10 mouse cellular contexts compared by ENCODE assay signal in the genomic region with DNA sequence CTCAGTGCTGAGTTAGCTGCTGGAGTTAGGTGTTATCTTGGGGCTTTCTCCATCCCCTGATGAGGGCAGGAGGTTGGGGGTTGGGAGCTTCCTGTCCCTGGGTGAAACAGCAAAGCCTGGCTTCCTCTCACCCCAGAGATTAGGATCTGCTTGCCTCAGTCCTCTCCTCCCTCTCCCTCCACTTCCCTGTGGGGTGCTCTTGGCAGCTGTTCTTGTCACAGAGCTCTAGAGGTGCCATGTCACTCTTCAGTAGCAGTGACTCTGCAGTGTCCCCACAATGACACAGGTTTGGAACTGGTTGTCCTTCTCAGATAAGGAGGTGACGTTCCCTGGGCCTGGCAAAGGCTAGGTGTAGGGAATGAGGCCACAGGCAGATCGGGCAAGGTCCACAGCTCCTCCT.
DNase-seq lines count a peak whose midpoint lies in the region; ATAC-seq and TF ChIP-seq lines count a peak whose summit lies in the region.
"Had no signal": no experiment of that assay in that cellular context is flagged by ENCODE, and none has a peak within 500 bp of the region (broad histone marks: within the 10 kb centered on the region; RNA-seq: fewer than 3 reads in every experiment).

No protein-coding gene starts in this region.

- 91% methylated on average over 2 of the region's 2 CpGs for WGBS in neural tube, embryonic 14.5 days
- 58% methylated on average over 2 of the region's 2 CpGs for WGBS in liver, adult 2 months
- 80% methylated on average over 2 of the region's 2 CpGs for WGBS in hindbrain, embryonic 10.5 days
- 87% methylated on average over 2 of the region's 2 CpGs for WGBS in midbrain, embryonic 16.5 days

- no peaks in the 10 kb centered on the region for H3K79me2 ChIP-seq in liver, adult 2 months (ENCODE audit: control insufficient read depth, insufficient read depth, low read length)

- H3K4me1 ChIP-seq in neural tube, embryonic 14.5 days (ENCODE audit: control insufficient read depth, insufficient read depth, low read length) = peaks cover 5% of the 10 kb centered on the region; the same call in 1 of the 2 replicates
- no peaks in the 10 kb centered on the region for H3K4me1 ChIP-seq in liver, adult 2 months (ENCODE audit: control insufficient read depth, insufficient read depth, low read length)
- H3K4me1 ChIP-seq in hindbrain, embryonic 10.5 days (replicated peaks) = peaks cover 17% of the 10 kb centered on the region
- H3K4me1 ChIP-seq in midbrain, embryonic 16.5 days (ENCODE audit: control insufficient read depth, insufficient read depth, low read length) = peaks cover 4% of the 10 kb centered on the region; the same call in 1 of the 2 replicates

- TF ChIP-seq CTCF in liver, adult 2 months (IDR thresholded peaks at IDR 0.05; ENCODE audit: low read depth, low read length) = no peak

- no peaks in the 10 kb centered on the region for H3K36me3 ChIP-seq in neural tube, embryonic 14.5 days (ENCODE audit: control insufficient read depth, insufficient read depth, low read length)
- H3K36me3 ChIP-seq in liver, adult 2 months (ENCODE audit: control insufficient read depth, insufficient read depth, low read length) = no peaks in the 10 kb centered on the region; the same call in 1 of the 2 replicates
- peaks cover 7% of the 10 kb centered on the region; the same call in 1 of the 2 replicates for H3K36me3 ChIP-seq in hindbrain, embryonic 10.5 days
- H3K36me3 ChIP-seq in midbrain, embryonic 16.5 days (ENCODE audit: control insufficient read depth, insufficient read depth, low read length) = no peaks in the 10 kb centered on the region

- H3K9ac ChIP-seq in neural tube, embryonic 14.5 days (replicated peaks; ENCODE audit: low read depth, low read length) = no peak overlapping the region
- H3K9ac ChIP-seq in liver, adult 2 months (ENCODE audit: low read depth, low read length) = no peak overlapping the region
- H3K9ac ChIP-seq in midbrain, embryonic 16.5 days (ENCODE audit: low read depth, low read length) = no peak overlapping the region

- no peak for TF ChIP-seq POLR2A in liver, adult 2 months (IDR thresholded peaks at IDR 0.05; ENCODE audit: extremely low read depth, insufficient read depth, low read length)

- no peaks in the 10 kb centered on the region for H3K9me3 ChIP-seq in neural tube, embryonic 14.5 days (ENCODE audit: control insufficient read depth, low read length)
- H3K9me3 ChIP-seq in hindbrain, embryonic 10.5 days = no peaks in the 10 kb centered on the region
- H3K9me3 ChIP-seq in midbrain, embryonic 16.5 days (replicated peaks; ENCODE audit: control insufficient read depth, low read length, poor library complexity, severe bottlenecking) = no peaks in the 10 kb centered on the region

- H3K27ac ChIP-seq in neural tube, embryonic 14.5 days (ENCODE audit: low read depth, low read length) = no peak overlapping the region
- no peak overlapping the region for H3K27ac ChIP-seq in liver, adult 2 months (replicated peaks; ENCODE audit: insufficient read depth, low read depth, low read length)
- H3K27ac ChIP-seq in hindbrain, embryonic 10.5 days = no peak overlapping the region
- no peak overlapping the region for H3K27ac ChIP-seq in midbrain, embryonic 16.5 days (ENCODE audit: low read length)

- ATAC-seq in neural tube, embryonic 14.5 days (ENCODE audit: low read depth) = peak; percentile 5; the same call in 1 of the 2 replicates
- no peak for ATAC-seq in midbrain, embryonic 16.5 days

- no peak overlapping the region for H3K4me3 ChIP-seq in neural tube, embryonic 14.5 days (ENCODE audit: low read depth, low read length)
- H3K4me3 ChIP-seq in liver, adult 2 months (ENCODE audit: insufficient read depth, low read depth, low read length) = no peak overlapping the region
- H3K4me3 ChIP-seq in hindbrain, embryonic 10.5 days = no peak overlapping the region
- H3K4me3 ChIP-seq in midbrain, embryonic 16.5 days (ENCODE audit: low read depth, low read length) = no peak overlapping the region

- DNase-seq in neural tube, embryonic 10.5 days (ENCODE audit: extremely low spot score, low spot score) = no peak
- DNase-seq in heart, adult 8-10 months (ENCODE audit: low spot score) = peak; percentile 62
- peak; percentile 18 for DNase-seq in liver, adult 2 months (ENCODE audit: extremely low read depth, low read depth, low spot score)
- DNase-seq in hindbrain, embryonic 10.5 days (ENCODE audit: low spot score) = no peak
- DNase-seq in adrenal gland, adult 8-10 months = no peak
- no peak for DNase-seq in layer of hippocampus, adult 9-10 months (ENCODE audit: low spot score)
- DNase-seq: cerebellum, adult 9-11 months; midbrain, embryonic 14.5 days had no signal

- no peaks in the 10 kb centered on the region for H3K27me3 ChIP-seq in neural tube, embryonic 14.5 days (ENCODE audit: control insufficient read depth, insufficient read depth, low read length)
- no peaks in the 10 kb centered on the region for H3K27me3 ChIP-seq in liver, adult 2 months (ENCODE audit: control insufficient read depth, insufficient read depth, low read length)
- no peaks in the 10 kb centered on the region for H3K27me3 ChIP-seq in hindbrain, embryonic 10.5 days (ENCODE audit: insufficient read depth, poor library complexity, severe bottlenecking)
- H3K27me3 ChIP-seq in midbrain, embryonic 16.5 days (ENCODE audit: control insufficient read depth, insufficient read depth, low read depth, low read length) = no peaks in the 10 kb centered on the region

- no peak overlapping the region for H3K4me2 ChIP-seq in neural tube, embryonic 14.5 days (ENCODE audit: low read depth, low read length)
- no peak overlapping the region for H3K4me2 ChIP-seq in midbrain, embryonic 16.5 days (ENCODE audit: low read length)

Comparison
In these comparisons a context has a peak if more than half of its experiments do, and no peak if none do; other contexts are left out.
1. DNase-seq: peak in heart, adult 8-10 months (single experiment) and liver, adult 2 months (single experiment); none in neural tube, embryonic 10.5 days (single experiment), hindbrain, embryonic 10.5 days (single experiment), adrenal gland, adult 8-10 months (single experiment) and layer of hippocampus, adult 9-10 months (single experiment).